Mouse (Mus musculus) liver, embryonic 14.5 days (tissue): ENCODE data around the gene Rnps1. TPM values are rescaled to one million over a fixed set of nuclear protein-coding genes. Genes with fewer than 3 reads are reported as not detected.

Experiments used
- ATAC-seq: fragments of 200-750 bp; cut with Nextera tagmentation; 2 replicates; pipeline ENCODE4 v1.8.0; 2017; ENCODE audit warnings: moderate number of reproducible peaks, mild to moderate bottlenecking, moderate library complexity; ENCODE audit not compliant: insufficient read depth
- DNase-seq, 3 experiments: peaks; one replicate each; pipeline ENCODE4 v3.0.0-alpha.2; 2012 to 2013; ENCODE audit warnings: low read depth in 3 of 3, low spot score in 3 of 3
- H3K27ac ChIP-seq: fragments of 300-500 bp; sonication (generic); 2 replicates; pipeline ENCODE4 v1.5.1; 2014; ENCODE audit warnings: moderate library complexity, mild to moderate bottlenecking, control low read depth, inconsistent platforms
- H3K27me3 ChIP-seq: fragments of 300-500 bp; sonication (generic); 2 replicates; pipeline ENCODE4 v1.6.1; 2014; ENCODE audit warnings: mild to moderate bottlenecking, low read length, moderate library complexity; ENCODE audit not compliant: control insufficient read depth, insufficient read depth
- H3K36me3 ChIP-seq: fragments of 300-500 bp; sonication (generic); replicated peaks from 2 replicates; pipeline ENCODE4 v1.6.1; 2014; ENCODE audit warnings: low read depth; ENCODE audit not compliant: control insufficient read depth, insufficient read depth
- H3K4me1 ChIP-seq, 2 experiments: fragments of 200-500 bp in 1 of 2; fragments of 300-500 bp in 1 of 2; sonication (generic) in 1 of 2; replicated peaks; 2 replicates each; pipeline ENCODE4 v1.6.1; 2012 to 2014; ENCODE audit warnings: antibody characterized with exemption in 1 of 2, inconsistent platforms in 1 of 2, low read length in 1 of 2; ENCODE audit not compliant: control insufficient read depth in 2 of 2, insufficient read depth in 2 of 2
- H3K4me2 ChIP-seq: fragments of 300-500 bp; sonication (generic); 2 replicates; pipeline ENCODE4 v1.6.1; 2014; ENCODE audit warnings: low read depth, mild to moderate bottlenecking, control low read depth, moderate library complexity
- H3K4me3 ChIP-seq, 2 experiments: fragments of 200-500 bp in 1 of 2; fragments of 300-500 bp in 1 of 2; sonication (generic) in 1 of 2; 2 replicates each; pipeline ENCODE4 v1.5.1; 2012 to 2014; ENCODE audit warnings: low read depth in 2 of 2, low read length in 2 of 2, mild to moderate bottlenecking in 2 of 2, control low read depth in 1 of 2, inconsistent platforms in 1 of 2, moderate library complexity in 1 of 2; ENCODE audit not compliant: insufficient read depth in 1 of 2
- H3K9ac ChIP-seq: fragments of 300-500 bp; sonication (generic); replicated peaks from 2 replicates; pipeline ENCODE4 v1.6.1; 2014; ENCODE audit warnings: mild to moderate bottlenecking, control low read depth, moderate library complexity
- H3K9me3 ChIP-seq: fragments of 300-500 bp; sonication (generic); 2 replicates; pipeline ENCODE4 v1.6.1; 2016; ENCODE audit warnings: low read length, mixed read lengths; ENCODE audit not compliant: control insufficient read depth
- CTCF ChIP-seq: IDR thresholded peaks from 2 replicates; pipeline ENCODE4 v1.5.1; 2016; ENCODE audit warnings: antibody characterized with exemption, low read depth, control low read depth
- EP300 ChIP-seq: IDR thresholded peaks from 2 replicates; pipeline ENCODE4 v1.6.1; 2016; ENCODE audit warnings: antibody characterized with exemption, low read depth
- WGBS: fragments of 180-500 bp; shearing (Covaris S2); extraction: QIAGEN DNeasy Blood & Tissue Kit; methylation state at CpG from one replicate; pipeline ENCODE4 v1.1.7; 2014; ENCODE audit not compliant: insufficient replicate concordance; 5-methylcytosine and 5-hydroxymethylcytosine counted together
- polyA plus RNA-seq, 2 experiments: library from polyadenylated mRNA; depleted of rRNA in 1 of 2; stranded (reverse) in 1 of 2; unstranded in 1 of 2; fragments of >200 nt; fragmentation: Nextera tagmentation in 1 of 2; extraction: Ambion mirVana in 1 of 2; gene quantifications; 2 replicates each; pipeline versions ENCODE4 v1.2.1 to v1.2.3; 2012 to 2014

The Rnps1 gene
- polyA plus RNA-seq, 2 experiments, result 90.6 to 114 TPM

DNA sequence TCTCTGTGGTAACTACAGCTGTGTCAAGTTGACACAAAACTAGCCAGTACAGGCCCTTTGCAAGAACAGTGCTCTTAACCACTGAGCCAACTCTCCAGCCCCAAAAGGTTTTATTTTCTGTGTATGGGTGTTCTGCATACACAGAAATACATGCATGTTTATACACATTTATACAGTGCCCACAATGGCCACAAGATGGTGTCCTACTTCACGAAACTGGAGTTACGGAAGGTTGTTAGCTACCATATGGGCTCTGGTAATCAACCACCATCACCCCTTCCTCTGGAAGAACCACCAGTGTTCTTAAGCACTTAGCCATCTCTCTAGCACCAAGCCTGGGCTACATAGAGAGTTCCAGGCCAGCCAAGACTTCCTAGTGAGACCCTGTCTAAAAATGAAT lies 47.2 kb downstream of the Rnps1 start:
- ATAC-seq, result no peak
- no peak overlapping the region for H3K4me3 ChIP-seq

DNA sequence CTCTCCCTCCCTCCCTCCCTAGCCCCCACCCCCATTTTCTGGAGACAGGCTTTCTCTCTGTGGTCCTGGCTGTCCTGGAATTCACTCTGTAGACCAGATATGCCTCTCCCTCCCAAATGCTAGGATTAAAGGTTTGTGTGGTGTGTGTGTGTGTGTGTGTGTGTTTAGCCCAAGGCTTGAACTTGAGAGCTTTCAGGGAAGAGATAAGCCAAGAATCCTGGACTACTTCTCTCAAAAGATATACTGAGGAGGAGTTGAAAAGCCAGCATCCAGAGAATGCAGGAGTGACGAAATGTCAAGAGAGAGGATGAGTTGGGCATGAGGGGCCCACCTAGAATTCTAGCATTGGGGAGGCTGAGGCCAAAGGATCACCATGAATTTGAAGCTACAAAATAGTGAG lies 48.6 kb downstream of the Rnps1 start:
- whole genome bisulfite sequencing, result 71% methylated on average over 1 of the region's 1 CpGs
- no peak for ATAC-seq
- H3K36me3 ChIP-seq, result no peaks in the 10 kb centered on the region
- H3K4me3 ChIP-seq, result no peak overlapping the region
- no peaks in the 10 kb centered on the region for H3K27me3 ChIP-seq
- no peak overlapping the region for H3K4me2 ChIP-seq
- TF ChIP-seq EP300, result no peak
- no peak for TF ChIP-seq CTCF
- no peak for DNase-seq
- no peaks in the 10 kb centered on the region for H3K4me1 ChIP-seq
- H3K9ac ChIP-seq, result no peak overlapping the region
- H3K27ac ChIP-seq, result no peak overlapping the region
- no peaks in the 10 kb centered on the region for H3K9me3 ChIP-seq

More for the DNA sequence above, 47.2 kb downstream of the Rnps1 start:
- no peak for DNase-seq
- H3K36me3 ChIP-seq, result no peaks in the 10 kb centered on the region
- no peaks in the 10 kb centered on the region for H3K4me1 ChIP-seq
- H3K4me2 ChIP-seq, result no peak overlapping the region
- no peak overlapping the region for H3K9ac ChIP-seq
- TF ChIP-seq CTCF, result peak; percentile 62
- no peak for TF ChIP-seq EP300
- H3K9me3 ChIP-seq, result no peaks in the 10 kb centered on the region
- 39% methylated on average over 2 of the region's 2 CpGs for WGBS
- no peak overlapping the region for H3K27ac ChIP-seq
- no peaks in the 10 kb centered on the region for H3K27me3 ChIP-seq

GRCm38 (mm10) chr17:24463374-24464133 lies 49.2 kb downstream of the Rnps1 start:
- 29% methylated on average over 6 of the region's 6 CpGs for WGBS
- no peaks in the 10 kb centered on the region for H3K9me3 ChIP-seq
- no peaks in the 10 kb centered on the region for H3K4me1 ChIP-seq
- H3K9ac ChIP-seq, result no peak overlapping the region
- DNase-seq (no peak), ATAC-seq (peak; percentile 35; the same call in 1 of the 2 replicates)
- no peak overlapping the region for H3K4me2 ChIP-seq
- no peaks in the 10 kb centered on the region for H3K36me3 ChIP-seq
- H3K4me3 ChIP-seq, result no peak overlapping the region
- no peak overlapping the region for H3K27ac ChIP-seq
- no peaks in the 10 kb centered on the region for H3K27me3 ChIP-seq
- peak; percentile 40 for TF ChIP-seq CTCF
- TF ChIP-seq EP300, result no peak

- 84% methylated on average over 5 of the region's 5 CpGs for WGBS
- H3K4me2 ChIP-seq, result no peak overlapping the region
- ATAC-seq (no peak), DNase-seq (no peak)
- peaks cover 3% of the 10 kb centered on the region for H3K36me3 ChIP-seq
- no peaks in the 10 kb centered on the region for H3K27me3 ChIP-seq
- no peak overlapping the region for H3K4me3 ChIP-seq
- no peak overlapping the region for H3K9ac ChIP-seq
- TF ChIP-seq CTCF (no peak), EP300 (no peak)
- H3K4me1 ChIP-seq, result peaks cover 10 to 13% of the 10 kb centered on the region in 2 experiments
- H3K9me3 ChIP-seq, result no peaks in the 10 kb centered on the region
- H3K27ac ChIP-seq, result no peak overlapping the region
These were observed 54.4 kb downstream of the Rnps1 start for GRCm38 (mm10) chr17:24468636-24469246.

- H3K27ac ChIP-seq, result peak overlapping the region; percentile 86
- no peak for TF ChIP-seq EP300
- no peak for TF ChIP-seq CTCF
- DNase-seq (no peak), ATAC-seq (no peak)
- peak overlapping the region; percentile 81 for H3K9ac ChIP-seq
- H3K36me3 ChIP-seq, result peaks cover 3% of the 10 kb centered on the region
- no peaks in the 10 kb centered on the region for H3K9me3 ChIP-seq
- no peaks in the 10 kb centered on the region for H3K27me3 ChIP-seq
- H3K4me2 ChIP-seq, result peak overlapping the region; percentile 78
- 15% methylated on average over 7 of the region's 7 CpGs for WGBS
- H3K4me1 ChIP-seq, result peaks cover 10 to 13% of the 10 kb centered on the region in 2 experiments
- peak overlapping the region; percentile 93 to 94 for H3K4me3 ChIP-seq
These were observed 55.1 kb downstream of the Rnps1 start for GRCm38 (mm10) chr17:24469336-24469909.
